Mouse (Mus musculus): ENCODE data around the gene Veph1.

Gene Veph1

DNA sequence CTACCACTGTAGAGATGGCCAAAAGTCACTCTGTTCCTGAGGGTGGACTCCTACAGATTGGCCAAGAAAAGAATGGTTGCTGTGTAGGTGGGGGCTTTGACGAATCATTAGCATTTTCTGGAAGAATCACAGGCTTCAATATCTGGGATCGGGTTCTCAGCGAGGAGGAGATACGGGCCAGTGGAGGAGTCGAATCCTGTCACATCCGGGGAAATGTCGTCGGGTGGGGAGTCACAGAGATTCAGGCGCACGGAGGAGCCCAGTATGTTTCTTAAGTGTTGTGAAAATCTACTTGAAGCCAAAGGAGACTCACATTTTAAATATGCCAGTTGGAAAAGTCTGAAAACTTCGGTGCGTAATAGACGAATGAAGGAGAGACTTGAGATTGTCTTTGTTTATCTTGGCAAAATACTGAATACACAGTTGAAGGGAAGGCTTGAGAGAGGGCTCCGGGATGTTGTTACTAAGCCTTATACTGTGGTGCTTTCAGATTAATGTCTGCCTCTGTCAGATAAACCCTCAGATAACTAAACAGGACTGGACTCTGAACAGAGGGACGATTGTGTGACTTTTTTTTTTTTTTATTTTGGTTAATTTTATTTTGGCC, 71.6 kb downstream of the Veph1 start:
- DNase-seq (ENCODE audit: low read depth, low spot score), result no peak

DNA sequence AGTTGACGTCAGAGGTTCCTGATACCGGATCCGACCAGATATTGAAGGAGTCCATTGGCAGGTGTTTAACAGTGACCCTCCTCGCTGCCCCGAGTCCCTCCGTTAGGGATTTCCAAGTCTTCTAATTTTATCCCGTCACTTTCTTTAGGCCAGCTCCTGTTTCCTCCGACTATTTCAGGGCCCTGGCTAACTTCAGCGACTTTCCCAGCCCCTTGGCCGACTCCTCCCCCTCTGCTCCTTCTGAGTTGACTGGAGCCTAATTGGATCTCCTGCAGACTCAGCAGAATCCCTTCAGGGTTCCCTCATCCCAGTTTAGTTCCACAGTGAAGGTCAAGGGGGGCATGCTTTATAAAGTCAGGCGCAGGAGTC, 75.4 kb downstream of the Veph1 start:
- peak; percentile 45 for DNase-seq (ENCODE audit: low read depth, low spot score)

DNA sequence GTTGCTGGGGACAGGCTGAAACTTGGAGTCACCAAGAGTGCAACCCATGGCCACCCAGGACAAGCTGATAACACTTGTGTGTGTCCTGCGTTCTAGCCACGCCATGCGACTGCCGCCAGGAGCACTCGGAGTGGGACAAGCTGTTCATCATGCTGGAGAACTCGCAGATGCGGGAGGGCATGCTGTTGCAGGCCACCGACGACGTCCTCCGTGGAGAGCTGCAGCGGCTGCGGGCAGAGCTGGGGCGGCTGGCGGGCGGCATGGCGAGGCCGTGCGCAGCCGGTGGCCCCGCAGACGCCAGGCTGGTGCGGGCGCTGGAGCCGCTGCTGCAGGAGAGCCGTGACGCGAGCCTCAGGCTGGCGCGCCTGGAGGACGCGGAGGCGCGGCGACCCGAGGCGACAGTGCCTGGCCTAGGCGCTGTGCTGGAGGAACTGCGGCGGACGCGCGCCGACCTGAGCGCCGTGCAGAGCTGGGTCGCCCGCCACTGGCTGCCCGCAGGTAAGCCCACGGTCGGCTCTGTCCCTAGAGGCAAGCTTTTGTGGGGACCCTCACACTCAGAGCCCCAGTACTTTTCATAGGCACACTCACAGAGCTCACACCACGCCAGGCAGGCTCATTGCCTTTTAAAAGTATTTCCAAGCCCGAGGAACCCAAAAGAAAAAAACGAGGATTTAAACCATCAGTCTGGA, 75.9 kb downstream of the Veph1 start:
- peak; percentile 69 for DNase-seq (ENCODE audit: low read depth, low spot score)

DNA sequence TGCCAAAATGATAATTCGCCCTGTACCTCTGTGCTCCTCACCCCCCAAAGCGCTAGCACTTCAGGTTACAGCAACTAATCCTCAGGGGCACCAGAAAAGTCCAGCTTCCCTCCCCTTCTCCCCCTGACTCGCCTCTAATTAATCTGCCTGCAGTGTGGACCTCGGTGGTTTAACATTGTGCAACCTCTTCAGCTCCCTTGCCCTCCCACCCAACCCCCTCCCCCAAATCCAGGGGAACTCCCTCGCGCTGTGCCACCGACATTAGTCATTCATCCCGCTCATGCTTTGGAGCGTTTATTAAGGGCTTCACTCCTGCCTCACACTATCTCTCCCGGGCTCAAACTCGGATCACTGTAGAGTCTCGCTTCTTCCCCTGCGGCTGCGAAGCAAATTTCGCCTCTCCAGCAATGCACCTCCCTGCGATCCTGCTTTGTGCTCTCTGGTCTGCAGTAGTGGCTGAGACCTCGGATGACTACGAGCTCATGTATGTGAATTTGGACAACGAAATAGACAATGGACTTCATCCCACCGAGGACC, 76.9 kb downstream of the Veph1 start, which contains the start of gene Ptx3:
Gene Ptx3, plus strand, starts transcription at position 256 of the 537 bp plus-strand sequence.
- DNase-seq (ENCODE audit: low read depth, low spot score), result peak; percentile 13

DNA sequence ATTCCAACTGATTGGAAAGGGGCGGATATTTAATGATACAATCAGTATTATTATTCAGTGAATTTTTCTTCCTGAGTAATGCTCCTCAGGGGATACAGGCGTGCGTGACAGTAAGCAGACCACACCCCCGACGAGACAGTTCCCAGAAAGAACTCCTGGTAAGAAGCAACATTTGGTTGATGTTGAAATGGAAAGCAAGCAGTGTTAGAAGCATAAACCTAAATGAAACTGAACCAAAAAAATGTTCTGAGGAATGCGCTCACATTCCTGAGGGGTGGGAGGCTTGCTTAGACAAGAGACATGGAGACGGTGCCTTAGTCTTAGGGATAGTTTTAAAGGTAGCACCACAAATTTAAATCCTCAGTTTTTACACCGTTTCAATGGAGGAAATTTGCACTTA, 80.9 kb downstream of the Veph1 start:
- DNase-seq (ENCODE audit: low read depth, low spot score), result peak; percentile 3

DNA sequence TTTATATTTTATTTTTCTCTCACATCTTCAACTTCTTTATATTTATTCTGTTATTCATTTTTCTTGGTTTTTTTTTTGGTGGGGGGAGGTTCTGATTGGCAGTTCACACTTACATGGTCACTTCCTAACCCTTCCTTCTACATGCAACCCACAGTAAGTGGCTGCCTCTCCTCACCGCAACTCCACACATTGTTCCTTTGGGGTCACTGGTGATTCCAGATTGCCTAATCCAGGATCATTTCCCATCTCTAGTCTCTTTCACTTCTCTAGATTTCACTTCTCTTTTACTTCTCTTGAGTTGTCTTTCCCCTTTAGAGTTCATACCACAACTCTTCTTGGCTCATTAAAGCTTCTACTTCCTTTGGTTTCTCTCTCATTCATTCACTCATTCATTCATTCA, 83.1 kb downstream of the Veph1 start:
- DNase-seq (ENCODE audit: low read depth, low spot score), result no peak

DNA sequence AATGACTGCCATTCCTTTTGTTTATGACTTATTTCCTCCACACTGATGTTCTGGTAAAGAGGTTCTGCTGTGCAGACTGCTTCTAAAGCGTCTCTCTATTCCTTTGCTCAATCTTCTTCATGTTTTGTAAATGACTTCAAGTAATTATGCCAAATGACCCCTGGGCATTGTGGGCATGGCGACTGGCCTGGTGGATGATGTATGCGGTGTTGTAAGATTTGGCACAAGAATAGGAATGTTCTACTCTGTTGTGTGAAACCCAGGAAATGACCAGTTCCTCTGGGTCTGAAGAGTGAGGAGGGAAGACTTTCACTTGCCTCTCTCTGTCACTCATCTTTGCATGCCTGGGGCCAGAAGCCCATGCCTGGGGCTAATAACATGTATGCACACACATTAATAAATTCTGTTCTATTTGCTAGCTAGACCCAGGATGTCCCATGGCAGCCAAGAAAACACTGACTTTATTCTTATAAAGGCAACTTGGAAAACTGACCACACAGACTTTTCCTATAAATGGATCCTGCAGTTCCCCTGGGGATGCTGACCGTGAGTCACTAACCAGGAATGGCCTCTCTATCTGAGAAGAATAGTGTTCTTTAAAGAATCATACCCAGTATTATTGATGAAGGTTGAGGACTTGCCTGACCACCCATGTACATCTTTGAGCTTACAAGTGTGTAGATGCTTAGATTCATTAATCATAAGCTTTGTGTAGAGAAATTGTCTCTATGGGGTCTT, 87.6 kb downstream of the Veph1 start:
- no peak for DNase-seq (ENCODE audit: low read depth, low spot score)

DNA sequence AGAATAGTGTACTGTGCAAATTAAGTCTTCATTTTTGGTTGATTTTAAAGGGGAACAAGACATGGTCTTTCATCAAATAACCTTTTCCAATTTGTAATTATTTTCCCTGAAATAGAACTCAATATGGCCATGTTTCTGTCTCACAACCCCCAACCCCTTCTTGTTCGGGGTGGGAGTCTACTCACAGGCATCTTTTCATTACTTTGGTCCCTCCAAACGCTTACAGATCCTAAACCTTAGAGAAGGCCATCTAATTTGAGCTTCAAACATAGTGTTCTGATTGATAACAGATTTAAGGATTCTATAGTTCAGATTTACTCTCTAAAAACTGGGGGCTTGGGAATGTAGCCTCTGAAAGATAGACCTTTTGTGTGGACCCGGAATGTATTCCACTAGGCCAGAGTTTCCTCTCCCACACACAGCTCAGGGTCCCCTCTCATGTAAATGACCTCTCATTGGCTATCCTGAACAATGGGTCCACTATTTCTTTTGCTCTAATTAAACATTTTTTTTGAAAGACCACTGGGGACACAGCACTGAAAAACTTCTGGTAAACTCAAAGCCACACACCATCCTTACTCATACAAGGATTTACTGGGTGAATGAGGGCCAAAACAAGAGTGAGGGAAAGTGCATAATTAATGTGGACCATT, 102.6 kb downstream of the Veph1 start:
- no peak for DNase-seq (ENCODE audit: low read depth, low spot score)

DNA sequence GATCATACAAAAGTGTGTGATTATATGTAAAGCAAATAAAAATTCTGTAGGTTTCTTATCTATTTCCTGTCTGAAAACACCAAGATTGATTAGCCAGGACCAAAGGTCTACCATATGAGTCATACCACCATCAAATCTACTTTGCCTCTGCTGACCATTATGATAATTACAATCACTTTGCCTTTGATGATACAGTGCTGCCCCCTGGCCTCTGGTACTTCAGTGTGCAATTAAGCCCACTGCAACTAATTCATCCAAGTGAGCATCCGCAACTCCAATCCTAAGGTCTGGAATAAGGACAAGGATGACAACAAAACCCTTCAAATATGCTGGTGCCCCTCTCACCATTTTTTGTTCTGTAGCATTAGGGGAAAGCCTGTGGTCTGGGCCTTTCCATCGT, 117.0 kb downstream of the Veph1 start:
- DNase-seq (ENCODE audit: low read depth, low spot score), result no peak

DNA sequence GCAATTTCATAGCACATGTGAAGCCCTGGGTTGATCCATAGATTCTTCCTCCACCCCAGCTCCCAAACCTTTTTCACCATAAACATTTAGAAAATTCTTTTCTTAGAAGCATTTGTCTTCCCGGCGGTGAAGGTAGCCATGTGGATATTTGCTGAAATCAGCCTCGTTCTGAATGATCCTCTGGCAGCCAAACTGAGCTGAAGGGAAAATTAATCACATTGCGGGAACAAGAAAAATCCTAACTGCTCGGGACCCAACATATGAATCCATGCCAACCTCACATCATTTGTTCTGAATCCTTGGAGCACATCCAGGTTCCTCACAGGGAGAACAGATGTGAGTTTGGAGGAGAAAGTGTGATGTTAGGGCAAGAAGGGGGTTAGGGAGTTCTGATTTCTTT, 123.7 kb downstream of the Veph1 start:
- DNase-seq (ENCODE audit: low read depth, low spot score), result no peak

DNA sequence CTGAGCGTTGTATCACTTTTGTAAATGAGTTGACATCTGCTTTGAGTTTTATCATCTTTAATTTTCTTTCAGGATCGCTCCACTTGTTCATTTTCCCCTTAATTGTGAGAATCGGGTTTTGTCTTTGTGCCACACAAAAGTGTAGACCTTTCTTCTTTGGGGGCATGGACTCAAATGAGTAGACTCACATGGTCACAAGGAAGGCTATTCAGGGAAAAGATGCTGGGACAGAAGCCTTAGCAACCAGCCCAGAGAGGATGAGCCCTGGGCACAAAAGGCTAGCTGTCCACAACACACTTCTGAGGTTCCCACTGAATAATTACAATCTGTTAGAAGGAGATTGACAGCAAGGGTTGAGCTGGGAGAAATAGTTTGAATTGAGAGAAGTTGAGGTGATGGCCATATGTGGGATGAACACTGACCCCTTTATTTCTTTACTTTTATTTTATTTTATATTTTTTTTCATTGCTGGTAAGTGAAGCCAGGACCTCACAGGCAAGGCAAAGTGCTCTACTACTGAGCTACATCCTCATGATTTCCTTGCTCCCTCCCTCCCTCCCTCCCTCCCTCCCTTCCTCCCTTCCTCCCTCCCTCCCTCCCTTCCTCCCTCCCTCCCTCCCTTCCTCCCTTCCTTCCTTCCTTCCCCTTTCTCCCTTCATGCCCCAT, 126.6 kb downstream of the Veph1 start:
- DNase-seq (ENCODE audit: low read depth, low spot score), result no peak

DNA sequence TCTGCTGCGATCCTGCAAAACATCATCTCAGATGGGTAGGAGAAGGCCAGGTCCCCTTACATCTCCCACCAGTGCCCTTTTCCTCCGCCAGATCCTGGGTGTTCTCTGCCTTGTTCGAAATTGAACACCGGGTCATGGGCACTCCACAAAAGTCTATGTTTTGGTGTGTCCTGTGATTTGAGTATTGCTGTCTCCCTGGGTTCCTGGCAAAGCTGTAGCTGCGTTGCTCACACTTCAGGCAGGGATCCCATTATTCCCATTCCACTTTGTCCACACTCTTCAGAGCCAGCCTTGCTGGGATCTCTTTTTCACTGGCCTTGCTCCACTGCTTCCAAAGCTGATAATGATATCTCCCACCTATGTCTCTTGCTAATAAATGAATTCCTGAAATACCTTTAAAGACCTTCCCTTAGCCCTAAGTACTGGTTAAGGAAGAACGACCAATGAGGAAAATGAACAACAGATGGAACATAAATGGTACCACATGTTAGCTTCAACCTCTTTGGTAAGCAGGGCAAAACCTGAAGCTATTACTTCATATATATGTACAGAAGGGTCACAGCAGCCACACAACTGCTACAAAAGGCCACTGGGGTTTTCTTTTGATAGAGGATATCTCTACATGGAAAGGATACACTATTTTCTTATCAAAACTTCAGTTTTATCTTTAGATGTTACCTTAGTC, 129.9 kb downstream of the Veph1 start:
- no peak for DNase-seq (ENCODE audit: low read depth, low spot score)

DNA sequence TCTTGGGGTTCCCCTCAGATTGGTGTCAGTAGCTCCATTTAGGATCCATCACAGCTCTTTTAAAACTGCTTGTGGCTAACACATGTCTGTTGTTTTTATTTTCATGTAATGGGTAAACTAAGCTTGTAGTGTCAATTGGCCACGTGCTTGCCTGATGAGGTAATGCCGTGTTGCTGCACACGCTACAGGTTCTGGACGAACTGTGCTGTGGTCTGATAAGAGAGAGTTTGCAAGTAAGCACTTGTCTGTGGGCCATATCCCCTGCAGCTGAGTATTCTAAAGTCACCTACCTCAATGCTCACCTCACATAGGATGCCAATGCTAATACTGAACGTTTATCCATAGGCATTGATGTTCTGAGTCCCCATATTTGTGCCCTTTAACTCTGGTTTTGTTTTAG, 131.6 kb downstream of the Veph1 start:
- no peak for DNase-seq (ENCODE audit: low read depth, low spot score)

DNA sequence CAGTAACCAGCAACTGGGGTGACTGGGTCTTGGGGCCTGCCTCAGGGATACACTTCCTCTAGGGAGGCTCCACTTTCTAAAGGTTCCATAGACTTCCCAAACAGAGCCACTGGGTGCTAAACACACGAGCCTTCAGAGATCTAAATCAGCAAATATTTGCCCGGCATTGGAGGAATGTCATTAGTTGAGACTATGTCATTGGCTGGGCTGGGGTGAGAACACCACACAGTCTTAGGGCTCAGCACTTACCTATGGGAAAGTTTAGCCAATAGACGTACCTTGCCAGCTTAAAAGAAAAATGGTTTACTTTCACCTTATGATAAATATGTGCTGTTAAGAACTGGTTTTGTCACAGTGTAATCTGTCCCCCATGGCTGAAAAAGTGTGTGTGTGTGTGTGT, 132.1 kb downstream of the Veph1 start:
- DNase-seq (ENCODE audit: low read depth, low spot score), result no peak

DNA sequence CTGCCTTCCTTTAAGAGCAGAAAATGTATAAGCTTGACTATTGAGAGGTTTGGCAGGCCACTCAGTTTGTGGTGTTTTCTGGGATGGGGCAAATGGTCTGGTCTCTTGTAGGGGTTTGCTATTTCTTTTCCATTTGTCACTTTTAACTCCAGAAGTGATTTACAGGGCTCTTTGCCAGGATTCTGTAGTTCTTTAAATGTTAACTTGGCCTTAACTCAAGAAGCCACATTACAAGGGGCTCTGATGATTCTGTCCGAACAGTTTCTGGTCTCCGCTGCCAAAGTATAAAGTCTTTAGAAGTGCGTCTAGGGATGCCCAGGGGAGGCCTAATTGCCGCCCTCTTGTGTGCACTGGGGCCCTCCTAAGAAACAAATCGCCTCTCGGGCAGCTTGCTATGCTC, 134.0 kb downstream of the Veph1 start:
- no peak for DNase-seq (ENCODE audit: low read depth, low spot score)

DNA sequence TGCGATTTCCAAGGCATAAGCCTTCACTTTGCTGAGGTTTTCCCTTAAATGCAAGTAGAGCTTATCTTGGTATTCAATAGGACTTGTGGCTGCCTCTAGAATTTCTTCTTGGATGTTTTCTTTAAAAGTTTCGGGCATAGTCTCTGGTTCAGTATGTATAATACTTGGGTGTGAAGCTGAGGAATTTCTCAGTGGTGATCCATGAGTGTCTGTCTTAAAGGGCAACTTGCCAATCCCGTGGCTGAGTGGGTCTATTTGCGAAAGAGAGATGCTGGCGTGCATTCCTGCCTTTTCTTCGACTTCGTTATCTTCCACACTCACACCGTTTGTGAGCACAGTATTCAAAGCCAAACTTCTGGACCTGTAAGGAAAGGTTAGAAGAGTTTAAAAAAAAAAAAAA, 138.7 kb downstream of the Veph1 start:
- no peak for DNase-seq (ENCODE audit: low read depth, low spot score)

DNA sequence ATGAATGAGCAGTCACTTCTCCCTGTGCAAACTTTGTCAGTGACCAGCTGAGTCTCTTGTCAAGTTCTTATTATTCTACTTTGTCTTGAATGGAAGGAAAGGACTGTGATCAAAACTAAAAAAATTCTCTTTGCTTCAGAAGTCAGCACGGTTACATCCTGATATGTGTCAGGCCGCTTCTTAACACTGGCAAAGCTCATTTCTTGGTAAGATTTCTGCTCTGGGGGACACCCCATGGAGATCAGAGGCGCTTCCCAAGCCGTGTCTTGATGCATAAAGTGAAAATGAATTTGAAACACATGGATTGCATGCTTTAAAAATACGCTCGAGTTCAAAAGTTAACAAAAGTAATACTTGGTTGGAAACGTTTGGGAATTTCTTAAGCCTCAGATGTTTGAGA, 159.0 kb downstream of the Veph1 start:
- DNase-seq (ENCODE audit: low read depth, low spot score), result no peak

DNA sequence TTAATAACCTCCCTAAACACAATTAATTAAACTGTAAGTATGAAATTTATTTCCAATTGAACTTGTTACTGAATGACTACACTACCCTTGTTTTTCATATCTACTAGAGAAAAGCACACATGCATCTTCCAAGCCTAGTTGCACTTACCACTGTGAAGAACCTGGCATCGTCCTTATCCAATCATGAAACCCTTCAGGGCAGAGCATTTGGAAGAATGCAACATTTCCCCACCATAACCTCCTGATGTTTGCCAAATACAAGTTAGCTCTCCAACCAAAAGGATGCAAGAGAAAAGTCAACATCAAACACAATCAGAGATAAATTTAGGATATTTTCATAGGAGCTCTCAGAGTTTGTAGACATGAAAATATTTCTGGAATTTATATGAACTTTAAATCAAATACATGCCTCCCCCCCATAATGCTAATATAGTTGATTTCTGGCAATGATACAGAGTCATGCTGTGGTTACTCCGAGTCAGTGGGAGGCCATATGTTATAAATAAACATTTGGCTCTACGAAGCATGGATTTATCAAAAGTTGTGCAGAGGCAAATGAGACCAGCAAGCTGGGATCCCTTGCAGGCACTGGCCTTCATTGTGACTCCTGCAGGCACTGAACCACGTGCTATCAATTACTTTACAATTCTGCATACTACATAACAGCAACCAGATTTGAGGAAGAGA, 165.2 kb downstream of the Veph1 start:
- DNase-seq (ENCODE audit: low read depth, low spot score), result no peak

DNA sequence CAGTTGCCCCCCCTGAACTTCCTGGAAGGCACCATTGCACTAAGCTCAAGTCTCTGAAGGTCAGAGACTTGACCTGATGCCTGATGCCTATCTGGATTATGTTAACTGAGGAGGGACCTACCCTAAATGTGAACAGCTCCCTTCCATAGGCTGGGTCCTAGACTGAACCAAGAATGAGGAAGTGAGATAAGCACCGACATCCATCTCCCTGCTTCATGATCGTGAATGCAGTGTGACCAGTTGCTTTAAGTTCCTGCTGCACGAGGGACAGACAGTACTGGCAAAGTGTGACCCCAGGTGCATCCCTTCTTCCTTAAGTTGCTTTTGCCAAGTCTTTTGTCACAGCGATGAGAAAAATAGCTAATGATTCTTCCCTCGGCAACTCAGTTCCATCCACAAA, 166.9 kb downstream of the Veph1 start:
- DNase-seq (ENCODE audit: low read depth, low spot score), result no peak

DNA sequence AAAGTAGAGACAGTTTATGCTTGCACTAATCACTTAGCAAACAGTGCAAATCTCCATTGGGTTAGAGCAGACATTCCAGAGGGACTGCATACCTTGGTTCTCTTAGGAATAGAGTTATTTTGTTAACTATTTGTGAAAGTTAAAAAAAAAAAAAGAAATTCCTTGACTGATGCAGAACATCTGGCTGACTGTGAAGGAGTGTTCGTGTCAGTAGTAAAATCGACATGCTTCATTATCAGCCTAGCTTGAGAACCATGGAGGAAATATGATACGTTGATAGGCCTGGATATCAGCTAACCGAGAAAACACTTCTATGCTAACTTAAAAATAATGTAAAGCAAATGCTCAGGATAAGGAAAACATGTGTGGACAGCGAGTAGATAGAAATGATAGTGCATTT, 191.1 kb downstream of the Veph1 start:
- no peak for DNase-seq (ENCODE audit: low read depth, low spot score)

DNA sequence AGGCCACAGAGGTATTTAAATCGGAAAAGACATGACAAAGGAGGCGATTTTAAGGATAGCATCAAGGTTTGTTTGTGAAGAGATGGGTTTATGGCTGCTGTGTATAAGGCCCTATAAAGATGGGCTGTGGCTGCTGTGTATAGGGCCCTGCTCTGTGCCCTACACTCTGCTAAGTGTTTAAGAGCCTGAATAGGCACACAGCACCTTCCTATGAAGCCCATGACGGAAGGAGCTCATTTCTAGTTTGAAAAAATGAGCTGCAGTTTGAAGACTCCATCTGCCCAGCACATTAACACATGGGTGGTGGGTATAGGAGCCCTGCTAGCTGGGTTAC, 194.1 kb downstream of the Veph1 start:
- no peak for DNase-seq (ENCODE audit: low read depth, low spot score)

All from ZHBTc4 (cell line).